Mouse (Mus musculus) CH12.LX (cell line): ENCODE measurements around the gene Srgap1. TPM values are rescaled to one million over a fixed set of nuclear protein-coding genes. Genes with fewer than 3 reads are reported as not detected.
A peak's percentile ranks its signal among the peaks of the same experiment; 100 is the strongest.

Experiments
- DNase-seq: peaks from one replicate; pipeline ENCODE4 v3.0.0-alpha.2; 2013; ENCODE audit errors: extremely low read depth
- H3K27ac ChIP-seq: 2 replicates; pipeline ENCODE4 v1.5.1; 2012; ENCODE audit warnings: low read depth, mild to moderate bottlenecking, control low read depth, moderate library complexity; ENCODE audit not compliant: insufficient read depth
- H3K27me3 ChIP-seq: replicated peaks from 2 replicates; pipeline ENCODE3; 2012; ENCODE audit warnings: inconsistent platforms
- H3K36me3 ChIP-seq, 2 experiments: replicated peaks in 1 of 2; 2 replicates each; pipeline versions ENCODE3 to v1.6.1; 2012; ENCODE audit warnings: inconsistent platforms in 1 of 2, low read length in 1 of 2, mild to moderate bottlenecking in 1 of 2, mixed read lengths in 1 of 2, moderate library complexity in 1 of 2; ENCODE audit not compliant: control insufficient read depth in 1 of 2, insufficient read depth in 1 of 2
- H3K4me1 ChIP-seq, 2 experiments: 2 replicates each; pipeline ENCODE4 v1.6.1; 2012; ENCODE audit warnings: inconsistent platforms in 1 of 2, moderate library complexity in 1 of 2; ENCODE audit not compliant: insufficient read depth in 2 of 2, control insufficient read depth in 1 of 2
- H3K4me2 ChIP-seq: 2 replicates; pipeline ENCODE4 v1.6.1; 2012; ENCODE audit warnings: low read depth, mild to moderate bottlenecking, control low read depth; ENCODE audit not compliant: poor library complexity, insufficient read depth, severe bottlenecking
- H3K4me3 ChIP-seq, 3 experiments: fragments of 150-350 bp in 1 of 3; sonication (generic) in 1 of 3; replicated peaks in 1 of 3; 2 replicates each; pipeline versions ENCODE3 to v1.5.1; 2011 to 2012; ENCODE audit warnings: low read depth in 2 of 3, low read length in 2 of 3, mild to moderate bottlenecking in 2 of 3, moderate library complexity in 2 of 3, control low read depth in 1 of 3, improper control_type of control experiment in 1 of 3, inconsistent platforms in 1 of 3, mixed read lengths in 1 of 3; ENCODE audit not compliant: poor library complexity in 1 of 3
- H3K79me2 ChIP-seq: replicated peaks from 2 replicates; pipeline ENCODE4 v1.6.1; 2012; ENCODE audit warnings: mild to moderate bottlenecking, moderate library complexity; ENCODE audit not compliant: control insufficient read depth, poor library complexity, insufficient read depth, severe bottlenecking; ENCODE audit errors: extremely low read depth
- H3K9ac ChIP-seq: 2 replicates; pipeline ENCODE4 v1.6.1; 2012; ENCODE audit warnings: low read depth, mild to moderate bottlenecking, control low read depth, moderate library complexity; ENCODE audit not compliant: insufficient read depth
- H3K9me3 ChIP-seq: replicated peaks from 2 replicates; pipeline ENCODE3; 2012; ENCODE audit warnings: low read length, inconsistent platforms, mixed read lengths
- BHLHE40 ChIP-seq: IDR thresholded peaks from 2 replicates; pipeline ENCODE4 v1.6.1; 2011; ENCODE audit warnings: mild to moderate bottlenecking, low read depth, low read length, improper control_type of control experiment
- CHD1 ChIP-seq: IDR thresholded peaks from 2 replicates; pipeline ENCODE4 v1.6.1; 2012; ENCODE audit warnings: low read depth, low read length, improper control_type of control experiment, inconsistent platforms
- CHD2 ChIP-seq: IDR thresholded peaks from 2 replicates; pipeline ENCODE4 v1.6.1; 2011; ENCODE audit warnings: low read length, improper control_type of control experiment
- CTCF ChIP-seq, 2 experiments: IDR thresholded peaks in 1 of 2; conservative IDR thresholded peaks in 1 of 2; 2 replicates each; pipeline ENCODE4 v1.5.1; 2011 to 2012; ENCODE audit warnings: low read depth in 2 of 2, low read length in 2 of 2, improper control_type of control experiment in 1 of 2, inconsistent platforms in 1 of 2, mild to moderate bottlenecking in 1 of 2, moderate library complexity in 1 of 2
- E2F4 ChIP-seq: IDR thresholded peaks from 2 replicates; pipeline ENCODE4 v1.6.1; 2011; ENCODE audit warnings: low read depth, low read length, improper control_type of control experiment; ENCODE audit not compliant: insufficient replicate concordance
- ELF1 ChIP-seq: IDR thresholded peaks from 2 replicates; pipeline ENCODE4 v1.6.1; 2014; ENCODE audit warnings: low read depth, mild to moderate bottlenecking, inconsistent platforms, low read length, improper control_type of control experiment
- EP300 ChIP-seq: IDR thresholded peaks from 2 replicates; pipeline ENCODE4 v1.6.1; 2011; ENCODE audit warnings: low read length, improper control_type of control experiment
- GABPA ChIP-seq: IDR thresholded peaks from 2 replicates; pipeline ENCODE4 v1.6.1; 2012; ENCODE audit warnings: low read depth, low read length, improper control_type of control experiment, inconsistent platforms; ENCODE audit not compliant: insufficient replicate concordance
- HCFC1 ChIP-seq: IDR thresholded peaks from 2 replicates; pipeline ENCODE4 v1.6.1; 2012; ENCODE audit warnings: low read depth, mild to moderate bottlenecking, inconsistent platforms, low read length, improper control_type of control experiment
- JUN ChIP-seq: IDR thresholded peaks from 2 replicates; pipeline ENCODE4 v1.6.1; 2011; ENCODE audit warnings: low read depth, mild to moderate bottlenecking, low read length, improper control_type of control experiment, moderate library complexity; ENCODE audit not compliant: insufficient read depth
- JUND ChIP-seq: conservative IDR thresholded peaks from 2 replicates; pipeline ENCODE4 v1.6.1; 2011; ENCODE audit warnings: low read depth, low read length, improper control_type of control experiment
- KAT2A ChIP-seq: IDR thresholded peaks from 2 replicates; pipeline ENCODE4 v1.6.1; 2012; ENCODE audit warnings: low read length, improper control_type of control experiment, inconsistent platforms; ENCODE audit not compliant: insufficient replicate concordance
- MAFK ChIP-seq: IDR thresholded peaks from 2 replicates; pipeline ENCODE4 v1.6.1; 2011; ENCODE audit warnings: low read length, improper control_type of control experiment; ENCODE audit not compliant: insufficient replicate concordance
- MAX ChIP-seq: IDR thresholded peaks from 2 replicates; pipeline ENCODE4 v1.6.1; 2011; ENCODE audit warnings: low read length, improper control_type of control experiment
- MAZ ChIP-seq: IDR thresholded peaks from 2 replicates; pipeline ENCODE4 v1.6.1; 2012; ENCODE audit warnings: low read depth, mild to moderate bottlenecking, inconsistent platforms, low read length, improper control_type of control experiment, moderate library complexity
- MXI1 ChIP-seq: IDR thresholded peaks from 2 replicates; pipeline ENCODE4 v1.6.1; 2011; ENCODE audit warnings: mild to moderate bottlenecking, low read depth, low read length, improper control_type of control experiment
- MYC ChIP-seq: IDR thresholded peaks from 2 replicates; pipeline ENCODE4 v1.6.1; 2011; ENCODE audit warnings: low read depth, mild to moderate bottlenecking, improper control_type of control experiment, low read length
- NELFE ChIP-seq: IDR thresholded peaks from 2 replicates; pipeline ENCODE4 v1.6.1; 2011; ENCODE audit warnings: low read depth, low read length, improper control_type of control experiment
- NRF1 ChIP-seq: IDR thresholded peaks from 2 replicates; pipeline ENCODE4 v1.6.1; 2014; ENCODE audit warnings: low read depth, mild to moderate bottlenecking, inconsistent platforms, low read length, improper control_type of control experiment, moderate library complexity
- POLR2A ChIP-seq: IDR thresholded peaks from 2 replicates; pipeline ENCODE4 v1.6.1; 2011; ENCODE audit warnings: low read depth, mild to moderate bottlenecking, improper control_type of control experiment, low read length
- RAD21 ChIP-seq: IDR thresholded peaks from 2 replicates; pipeline ENCODE4 v1.6.1; 2011; ENCODE audit warnings: low read depth, mild to moderate bottlenecking, low read length, improper control_type of control experiment, moderate library complexity
- RCOR1 ChIP-seq: conservative IDR thresholded peaks from 2 replicates; pipeline ENCODE4 v1.6.1; 2012; ENCODE audit warnings: low read depth, mild to moderate bottlenecking, inconsistent platforms, low read length, improper control_type of control experiment
- SIN3A ChIP-seq: IDR thresholded peaks from 2 replicates; pipeline ENCODE4 v1.6.1; 2012; ENCODE audit warnings: low read length, improper control_type of control experiment, inconsistent platforms
- SMC3 ChIP-seq: IDR thresholded peaks from 2 replicates; pipeline ENCODE4 v1.6.1; 2011; ENCODE audit warnings: low read depth, low read length, improper control_type of control experiment
- TBP ChIP-seq: conservative IDR thresholded peaks from 2 replicates; pipeline ENCODE4 v1.6.1; 2011; ENCODE audit warnings: low read depth, low read length, improper control_type of control experiment
- TCF12 ChIP-seq: IDR thresholded peaks from 2 replicates; pipeline ENCODE4 v1.6.1; 2014; ENCODE audit warnings: low read depth, mild to moderate bottlenecking, inconsistent platforms, low read length, improper control_type of control experiment
- USF1 ChIP-seq: IDR thresholded peaks from 2 replicates; pipeline ENCODE4 v1.6.1; 2014; ENCODE audit warnings: low read depth, mild to moderate bottlenecking, inconsistent platforms, low read length, improper control_type of control experiment
- USF2 ChIP-seq: conservative IDR thresholded peaks from 2 replicates; pipeline ENCODE4 v1.6.1; 2011; ENCODE audit warnings: low read depth, low read length, improper control_type of control experiment
- ZC3H11A ChIP-seq: IDR thresholded peaks from 2 replicates; pipeline ENCODE4 v1.6.1; 2012; ENCODE audit warnings: low read depth, mild to moderate bottlenecking, inconsistent platforms, low read length, improper control_type of control experiment
- ZNF384 ChIP-seq: IDR thresholded peaks from 2 replicates; pipeline ENCODE4 v1.6.1; 2012; ENCODE audit warnings: low read depth, low read length, improper control_type of control experiment, inconsistent platforms
- dilution Hi-C: fragments of 300-500 bp; cut with MboI; formaldehyde crosslinking; loops from 2 replicates; pipeline ENCODE4 v1.14.3; 2020; ENCODE audit warnings: low sequenced_read_pairs; ENCODE audit not compliant: extremely low pct_unique_long_range_greater_than_20kb, extremely low pct_ligation_motif_present
- in situ Hi-C: fragments of 300-500 bp; cut with MboI; formaldehyde crosslinking; loops from 3 replicates; pipeline ENCODE4 v1.14.3; 2019; ENCODE audit warnings: low sequenced_read_pairs, low pct_ligation_motif_present, low pct_unique_long_range_greater_than_20kb, mixed read lengths
- polyA plus RNA-seq: library from polyadenylated mRNA; unstranded; fragments of >175 nt; gene quantifications from 2 replicates; pipeline ENCODE4 v1.2.1, GENCODE M21; 2012; ENCODE audit warnings: low read depth; ENCODE audit not compliant: insufficient read length
- total RNA-seq, 2 experiments: library from RNA; depleted of rRNA; stranded (reverse); fragments of 300-350 nt in 1 of 2; fragments of >200 nt in 1 of 2; gene quantifications; 2 replicates each; pipeline ENCODE4 v1.2.3; 2012 to 2014

Srgap1 gene
- total and polyA plus RNA-seq, 3 experiments, result not detected

GRCm38 (mm10) chr10:122054535-122054934 lies 7.4 kb upstream of the Srgap1 start:
- H3K9ac ChIP-seq, result no peak overlapping the region
- H3K36me3 ChIP-seq, result no peaks in the 10 kb centered on the region
- TF ChIP-seq BHLHE40, result no peak
- no peak for TF ChIP-seq NRF1
- peak; percentile 74 to 80 for TF ChIP-seq CTCF (conservative IDR thresholded peaks at IDR 0.05 in 1 of 2, IDR thresholded peaks at IDR 0.05 in 1 of 2; ENCODE audit: low read depth in 2 of 2, low read length in 2 of 2)
- no peak for TF ChIP-seq E2F4
- peak; percentile 59; the same call in 1 of the 2 replicates for TF ChIP-seq SIN3A
- no peak for TF ChIP-seq GABPA
- no peak for TF ChIP-seq MXI1
- no peak for TF ChIP-seq KAT2A
- no peak for TF ChIP-seq CHD1
- TF ChIP-seq EP300, result no peak
- peak; percentile 28 for TF ChIP-seq RAD21
- TF ChIP-seq USF2, result no peak
- peak; percentile 59 for TF ChIP-seq SMC3
- TF ChIP-seq RCOR1, result no peak
- no peak for TF ChIP-seq ZC3H11A
- no peak for TF ChIP-seq ZNF384
- TF ChIP-seq HCFC1, result peak; percentile 22; the same call in 1 of the 2 replicates
- peak; percentile 97 for TF ChIP-seq ELF1
- no peak for TF ChIP-seq TBP
- TF ChIP-seq NELFE, result no peak; the same call in 1 of the 2 replicates
- peak; percentile 15; the same call in 1 of the 2 replicates for TF ChIP-seq MAX
- TF ChIP-seq TCF12, result no peak
- no peak for TF ChIP-seq JUND
- no peak for TF ChIP-seq POLR2A
- no peak for TF ChIP-seq MAFK
- no peak for TF ChIP-seq MAZ
- no peak for TF ChIP-seq CHD2
- TF ChIP-seq MYC, result no peak
- no peak for TF ChIP-seq USF1
- TF ChIP-seq JUN, result no peak
- TF ChIP-seq, all 38 proteins: peak for 7
- H3K4me1 ChIP-seq, result peaks cover 0 to 7% of the 10 kb centered on the region in 2 experiments; a peak in 1 of 4 replicates
- no peaks in the 10 kb centered on the region for H3K79me2 ChIP-seq
- H3K4me3 ChIP-seq, result no peak overlapping the region
- H3K27me3 ChIP-seq, result no peaks in the 10 kb centered on the region
- peak overlapping the region; percentile 35; the same call in 1 of the 2 replicates for H3K4me2 ChIP-seq
- H3K27ac ChIP-seq, result no peak overlapping the region
- no peaks in the 10 kb centered on the region for H3K9me3 ChIP-seq
- dilution Hi-C loops (no loop called here), in situ Hi-C loops (loop anchor here (5.0 to 25.0 kb wide), 2 partner anchors 292 to 357 kb away; no protein-coding TSS in a partner anchor)
- DNase-seq, result peak; percentile 66
